Mouse (Mus musculus): ENCODE measurements around the gene Eepd1. TPM values are rescaled to one million over a fixed set of nuclear protein-coding genes. Genes with fewer than 3 reads are reported as not detected.

The Eepd1 gene
- polyA plus RNA-seq, 1 experiment: 4.1 TPM

DNA sequence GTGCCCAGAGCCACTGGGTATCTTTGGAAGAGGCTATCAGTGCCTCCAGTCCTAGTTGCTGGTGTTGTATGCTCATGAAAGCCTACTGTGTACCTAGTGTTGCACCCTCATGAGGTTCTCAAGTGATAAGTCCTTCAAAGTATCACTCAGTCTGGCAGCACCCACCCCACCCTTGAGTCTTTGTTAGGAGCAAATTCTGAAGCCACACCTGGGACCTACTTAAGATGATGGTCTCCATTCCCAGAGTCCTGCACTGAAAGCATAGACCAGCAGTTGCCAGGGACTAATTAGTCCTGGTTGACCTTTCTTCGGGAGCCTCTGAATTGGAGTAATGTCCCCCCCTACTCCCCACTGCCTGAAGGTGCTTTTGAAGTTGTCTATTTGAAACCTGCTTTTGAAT lies 45.2 kb downstream of the Eepd1 start:
- TF ChIP-seq CTCF (IDR thresholded peaks at IDR 0.05; ENCODE audit: borderline replicate concordance, insufficient read depth, low read length) (no peak), POLR2A (IDR thresholded peaks at IDR 0.05; ENCODE audit: low read depth, low read length) (no peak)
- Histone ChIP-seq H3K4me3 (ENCODE audit: insufficient read depth, low read length) (no peak overlapping the region), H3K4me1 (ENCODE audit: control insufficient read depth, insufficient read depth, low read length) (peaks cover 10% of the 10 kb centered on the region), H3K27ac (ENCODE audit: insufficient read depth, low read length) (peak overlapping the region; percentile 50)

DNA sequence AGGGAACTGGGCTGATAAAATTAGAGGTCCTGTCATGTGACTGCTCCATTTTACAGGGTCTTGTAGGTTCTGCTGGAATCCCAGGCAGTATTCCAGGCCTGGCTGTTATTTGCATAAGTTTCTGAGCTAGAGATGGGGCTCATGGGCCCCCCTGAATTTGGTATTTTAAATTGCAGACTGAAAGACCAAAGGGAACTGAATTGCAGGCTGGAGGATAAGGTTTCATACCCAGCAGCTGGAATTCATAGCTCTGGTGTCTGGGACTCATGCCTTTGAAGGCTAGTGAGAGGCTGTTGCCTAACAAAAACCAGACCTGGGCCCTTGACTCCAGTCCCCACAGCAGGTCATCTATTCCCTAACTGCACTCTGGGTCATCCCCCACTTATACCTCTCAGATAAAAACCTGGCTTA lies 45.6 kb downstream of the Eepd1 start:
- TF ChIP-seq POLR2A (IDR thresholded peaks at IDR 0.05; ENCODE audit: low read depth, low read length) (no peak), CTCF (IDR thresholded peaks at IDR 0.05; ENCODE audit: borderline replicate concordance, insufficient read depth, low read length) (no peak)
- peak overlapping the region; percentile 50 for H3K27ac ChIP-seq (ENCODE audit: insufficient read depth, low read length)
- H3K4me3 ChIP-seq (ENCODE audit: insufficient read depth, low read length): no peak overlapping the region
- peaks cover 10% of the 10 kb centered on the region for H3K4me1 ChIP-seq (ENCODE audit: control insufficient read depth, insufficient read depth, low read length)

DNA sequence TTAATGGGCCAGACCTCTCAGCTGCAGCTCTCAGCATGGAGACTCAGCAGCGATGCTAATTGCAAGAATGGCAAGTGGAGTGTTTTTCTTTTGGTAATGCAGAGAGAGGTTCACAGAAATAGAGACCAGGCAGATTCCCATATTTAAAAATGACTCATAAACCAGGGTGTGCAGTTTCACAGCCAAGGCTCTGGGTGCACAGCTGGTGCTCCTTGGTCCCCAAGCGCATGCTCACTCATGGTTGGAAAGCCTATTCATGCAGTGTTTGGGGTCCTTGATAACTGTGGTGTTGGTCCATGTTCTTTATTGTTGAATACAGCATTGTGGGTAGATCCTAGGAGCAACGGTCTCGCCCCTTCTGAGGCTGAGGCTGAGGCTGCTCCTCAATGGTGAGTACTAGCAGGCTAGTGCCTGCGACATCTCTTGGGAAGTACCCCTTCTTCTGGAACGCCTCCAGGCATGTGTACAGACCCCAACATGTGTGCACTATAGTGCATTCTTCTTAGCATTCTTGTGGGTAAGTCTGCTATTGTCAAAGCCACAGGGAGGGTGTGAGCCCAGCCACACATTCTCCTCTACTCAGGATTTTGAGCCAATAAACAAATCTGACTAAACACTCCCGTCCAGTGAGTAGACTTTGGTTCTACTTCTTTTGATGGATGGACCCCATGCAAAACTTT lies 46.2 kb downstream of the Eepd1 start:
- TF ChIP-seq POLR2A (IDR thresholded peaks at IDR 0.05; ENCODE audit: low read depth, low read length): no peak
- no peak for TF ChIP-seq CTCF (IDR thresholded peaks at IDR 0.05; ENCODE audit: borderline replicate concordance, insufficient read depth, low read length)
- H3K4me3 ChIP-seq (ENCODE audit: insufficient read depth, low read length): no peak overlapping the region
- peak overlapping the region; percentile 48 for H3K27ac ChIP-seq (ENCODE audit: insufficient read depth, low read length)
- peaks cover 10% of the 10 kb centered on the region for H3K4me1 ChIP-seq (ENCODE audit: control insufficient read depth, insufficient read depth, low read length)

DNA sequence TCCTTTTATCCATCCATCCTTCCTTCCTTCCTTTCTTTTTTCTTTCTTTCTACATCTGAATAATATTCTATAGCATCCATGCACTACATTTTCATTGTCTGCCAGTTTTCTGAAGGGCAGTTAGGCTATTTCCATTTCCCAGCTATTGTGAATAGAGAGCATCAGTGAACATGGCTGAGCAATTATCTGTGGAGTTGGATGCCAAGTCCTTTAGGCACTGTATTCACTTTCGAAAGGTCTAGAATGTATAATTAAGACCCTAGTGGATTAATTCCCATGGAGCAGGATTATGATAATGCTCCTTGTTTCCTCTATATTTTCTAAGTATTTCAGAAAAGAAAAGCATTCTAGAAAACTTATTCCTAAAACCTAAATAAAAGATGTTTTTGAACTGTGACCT lies 50.3 kb downstream of the Eepd1 start:
- H3K4me1 ChIP-seq (ENCODE audit: control insufficient read depth, insufficient read depth, low read length): peaks cover 4% of the 10 kb centered on the region
- no peak overlapping the region for H3K4me3 ChIP-seq (ENCODE audit: insufficient read depth, low read length)
- H3K27ac ChIP-seq (ENCODE audit: insufficient read depth, low read length): no peak overlapping the region
- TF ChIP-seq CTCF (IDR thresholded peaks at IDR 0.05; ENCODE audit: borderline replicate concordance, insufficient read depth, low read length) (no peak), POLR2A (IDR thresholded peaks at IDR 0.05; ENCODE audit: low read depth, low read length) (no peak)

DNA sequence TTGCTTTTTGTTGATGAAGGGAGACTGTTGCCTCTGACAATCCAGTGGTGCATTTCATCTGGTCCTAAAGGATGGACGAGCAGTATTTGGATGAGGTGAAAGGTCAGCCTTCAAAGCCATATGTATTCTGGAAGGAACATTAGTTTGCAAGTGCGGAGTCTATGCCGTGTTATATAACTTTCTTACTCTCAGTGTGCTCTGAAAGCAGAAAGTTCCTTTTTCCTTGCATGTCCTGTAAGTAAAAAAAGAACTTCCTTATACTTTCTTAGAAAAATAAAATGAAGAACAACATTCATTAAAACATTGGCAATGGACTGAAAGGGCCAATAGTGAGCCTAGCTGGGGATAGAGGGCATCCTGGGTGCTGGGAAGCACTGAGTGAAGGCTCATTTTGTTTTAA lies 50.8 kb downstream of the Eepd1 start:
- no peak overlapping the region for H3K4me3 ChIP-seq (ENCODE audit: insufficient read depth, low read length)
- peaks cover 3% of the 10 kb centered on the region; the same call in 1 of the 2 replicates for H3K4me1 ChIP-seq (ENCODE audit: control insufficient read depth, insufficient read depth, low read length)
- no peak for TF ChIP-seq CTCF (IDR thresholded peaks at IDR 0.05; ENCODE audit: borderline replicate concordance, insufficient read depth, low read length)
- no peak for TF ChIP-seq POLR2A (IDR thresholded peaks at IDR 0.05; ENCODE audit: low read depth, low read length)
- H3K27ac ChIP-seq (ENCODE audit: insufficient read depth, low read length): no peak overlapping the region

DNA sequence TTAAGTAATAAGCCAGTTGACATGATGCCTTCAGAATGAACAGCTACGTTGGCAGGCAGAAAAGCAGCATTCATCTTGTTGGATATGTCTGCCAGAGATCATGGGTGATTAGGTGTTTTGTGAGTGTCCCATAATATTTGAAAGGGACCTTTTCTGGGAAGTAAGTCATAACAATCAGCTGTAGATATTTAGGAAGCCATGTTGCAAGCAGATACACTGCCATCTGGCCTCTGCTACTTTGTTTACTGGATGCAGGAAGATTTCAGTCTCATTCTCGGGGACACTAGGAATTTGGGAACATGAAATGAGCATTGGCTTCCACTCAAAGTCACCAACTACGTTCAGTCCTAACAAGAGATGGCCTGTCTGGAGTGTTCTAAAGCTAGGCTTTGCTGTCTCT lies 54.1 kb downstream of the Eepd1 start:
- H3K4me3 ChIP-seq (ENCODE audit: insufficient read depth, low read length): no peak overlapping the region

DNA sequence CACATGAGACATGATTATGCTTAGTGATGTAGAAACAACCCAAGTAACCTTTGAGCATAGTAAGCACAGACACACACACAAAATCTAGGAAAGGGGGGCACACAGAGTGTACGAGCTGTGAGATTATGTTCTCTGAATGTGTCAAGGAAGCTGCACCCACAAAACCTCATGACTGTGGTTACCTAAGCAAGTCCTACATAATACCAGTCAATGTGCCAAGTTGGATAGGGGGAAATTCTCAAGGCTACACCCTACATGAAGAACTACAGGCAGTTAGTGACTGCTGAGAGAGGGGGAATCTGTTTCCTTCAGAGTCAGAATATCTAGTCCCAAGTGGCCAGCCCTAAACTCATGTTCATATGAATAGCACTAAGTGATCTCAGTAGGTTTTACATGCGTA lies 58.1 kb downstream of the Eepd1 start:
- H3K27ac ChIP-seq (ENCODE audit: insufficient read depth, low read length): no peak overlapping the region
- H3K4me3 ChIP-seq (ENCODE audit: insufficient read depth, low read length): no peak overlapping the region
- H3K4me1 ChIP-seq (ENCODE audit: control insufficient read depth, insufficient read depth, low read length): no peaks in the 10 kb centered on the region; the same call in 1 of the 2 replicates
- TF ChIP-seq POLR2A (IDR thresholded peaks at IDR 0.05; ENCODE audit: low read depth, low read length) (no peak), CTCF (IDR thresholded peaks at IDR 0.05; ENCODE audit: borderline replicate concordance, insufficient read depth, low read length) (no peak)

More for the DNA sequence above, 54.1 kb downstream of the Eepd1 start:
- H3K4me1 ChIP-seq (ENCODE audit: control insufficient read depth, insufficient read depth, low read length): no peaks in the 10 kb centered on the region
- no peak overlapping the region for H3K27ac ChIP-seq (ENCODE audit: insufficient read depth, low read length)
- TF ChIP-seq CTCF (IDR thresholded peaks at IDR 0.05; ENCODE audit: borderline replicate concordance, insufficient read depth, low read length) (no peak), POLR2A (IDR thresholded peaks at IDR 0.05; ENCODE audit: low read depth, low read length) (no peak)

DNA sequence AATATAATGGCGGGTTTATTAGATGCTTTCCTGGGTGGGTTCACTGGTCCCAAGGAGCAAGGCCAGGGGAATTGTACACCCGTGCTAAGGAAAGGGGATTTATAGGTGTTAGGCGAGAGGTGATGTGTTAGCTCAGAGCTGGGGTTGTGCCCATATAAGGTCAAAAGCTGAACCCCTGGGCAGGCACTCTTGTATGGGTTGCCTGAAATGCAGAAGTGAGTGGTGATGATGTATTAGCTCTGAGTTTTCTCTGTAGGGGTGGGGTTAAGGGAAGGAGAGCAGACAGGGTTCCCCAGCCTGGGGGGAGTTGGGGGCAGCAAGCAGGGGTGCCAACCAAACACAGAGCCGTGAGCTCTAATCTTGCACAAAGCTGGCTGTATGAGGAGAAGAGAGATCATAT lies 60.0 kb downstream of the Eepd1 start:
- Histone ChIP-seq H3K4me3 (ENCODE audit: insufficient read depth, low read length) (no peak overlapping the region), H3K4me1 (ENCODE audit: control insufficient read depth, insufficient read depth, low read length) (no peaks in the 10 kb centered on the region; the same call in none of the 2 replicates), H3K27ac (ENCODE audit: insufficient read depth, low read length) (no peak overlapping the region)
- no peak for TF ChIP-seq CTCF (IDR thresholded peaks at IDR 0.05; ENCODE audit: borderline replicate concordance, insufficient read depth, low read length)
- TF ChIP-seq POLR2A (IDR thresholded peaks at IDR 0.05; ENCODE audit: low read depth, low read length): no peak

DNA sequence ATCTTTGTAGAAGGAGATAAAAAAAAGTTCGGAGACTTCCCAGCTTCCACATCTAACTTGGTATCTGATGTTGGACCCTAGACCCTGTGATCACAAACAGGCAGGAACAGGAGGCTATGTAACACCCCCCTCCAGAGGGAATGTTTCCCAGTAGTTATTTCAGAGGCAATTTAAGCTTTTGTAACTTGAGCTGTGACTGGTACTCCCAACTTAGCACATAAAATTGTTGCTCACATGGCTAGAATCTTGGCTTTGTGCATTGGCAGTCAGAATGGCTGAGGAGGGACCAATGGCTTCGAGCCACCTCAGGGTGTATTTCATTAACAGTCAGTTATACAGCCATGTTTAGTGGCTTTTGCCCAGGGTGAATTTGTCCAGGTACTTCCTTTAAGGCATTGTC lies 63.9 kb downstream of the Eepd1 start:
- H3K4me1 ChIP-seq (ENCODE audit: control insufficient read depth, insufficient read depth, low read length): no peaks in the 10 kb centered on the region; the same call in none of the 2 replicates
- TF ChIP-seq CTCF (IDR thresholded peaks at IDR 0.05; ENCODE audit: borderline replicate concordance, insufficient read depth, low read length) (no peak), POLR2A (IDR thresholded peaks at IDR 0.05; ENCODE audit: low read depth, low read length) (no peak)
- 0 out of 2 replicates have a peak overlapping the region, but pooled peaks have one; percentile 19 for H3K27ac ChIP-seq (ENCODE audit: insufficient read depth, low read length)
- H3K4me3 ChIP-seq (ENCODE audit: insufficient read depth, low read length): no peak overlapping the region

All from embryonic fibroblast, embryonic 13.5 days (primary cell).